Mouse (Mus musculus): ENCODE measurements at regions not wholly inside any gene's neighbourhood (a gene's known extent, or its start where the extent isn't known, plus 50 kb on each side); places are given as distances from the start of the nearest gene placed in this dataset.

DNA sequence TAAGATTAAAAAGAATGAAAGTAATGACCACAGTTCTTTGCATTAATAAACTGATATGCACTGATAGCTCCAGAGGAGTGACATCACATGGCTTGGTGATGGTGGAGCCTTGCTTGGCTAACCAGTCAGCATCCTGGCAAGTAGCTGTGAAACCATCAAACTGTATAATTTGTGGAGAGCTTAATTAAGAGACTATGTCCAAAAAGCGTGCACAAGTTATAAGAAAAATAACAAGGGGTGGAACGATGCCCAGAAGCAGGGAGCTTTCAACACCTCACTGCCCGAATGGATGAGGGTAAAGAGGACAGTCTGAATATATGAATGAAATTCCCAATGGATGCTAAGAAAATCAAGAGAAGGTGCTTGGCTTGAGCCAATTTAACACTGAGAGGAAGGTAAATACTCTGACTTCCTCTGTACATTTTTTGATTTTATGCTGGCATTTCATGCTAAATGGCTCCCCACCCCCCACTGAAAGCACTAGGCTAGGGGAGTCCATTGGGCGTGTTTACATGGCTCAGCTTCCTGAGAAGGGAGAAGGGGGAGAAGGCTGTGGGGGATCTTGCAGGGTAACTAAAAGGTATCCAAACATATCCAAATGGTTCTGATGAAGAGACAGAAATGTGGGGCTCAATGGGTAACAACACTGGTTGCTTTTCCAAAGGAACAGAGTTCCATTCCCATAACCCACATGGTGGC is 150.2 kb upstream of the L3mbtl3 start:
- TF ChIP-seq GATA1 (IDR thresholded peaks at IDR 0.05; ENCODE audit: borderline replicate concordance, low read length) (no peak), FLI1 (IDR thresholded peaks at IDR 0.05; ENCODE audit: low read length) (no peak)

Measured in megakaryocyte, embryonic 14.5 days (primary cell).